Mouse (Mus musculus) liver, adult 2 months (tissue): ENCODE measurements around the gene Gm20388. TPM values are rescaled to one million over a fixed set of nuclear protein-coding genes. Genes with fewer than 3 reads are reported as not detected.
"Not testable (repeated sequence)": the region's sequence is repeated elsewhere in the genome, so short reads cannot be mapped to it uniquely, and the experiment has no call there.

ENCODE experiments used
- DNase-seq: peaks from one replicate; pipeline ENCODE4 v3.0.0-alpha.2; 2011; ENCODE audit warnings: low read depth, low spot score; ENCODE audit errors: extremely low read depth
- H3K27ac ChIP-seq: fragments of 200-500 bp; replicated peaks from 2 replicates; pipeline ENCODE4 v1.5.1; 2012; ENCODE audit warnings: low read depth, mild to moderate bottlenecking, control low read depth, inconsistent platforms, low read length; ENCODE audit not compliant: insufficient read depth
- H3K27me3 ChIP-seq: fragments of 200-500 bp; 2 replicates; pipeline ENCODE4 v1.6.1; 2012; ENCODE audit warnings: mild to moderate bottlenecking, moderate library complexity, low read length, inconsistent platforms; ENCODE audit not compliant: control insufficient read depth, insufficient read depth
- H3K36me3 ChIP-seq: fragments of 200-500 bp; 2 replicates; pipeline ENCODE4 v1.6.1; 2012; ENCODE audit warnings: low read length, inconsistent platforms; ENCODE audit not compliant: control insufficient read depth, insufficient read depth
- H3K4me1 ChIP-seq: fragments of 200-500 bp; 2 replicates; pipeline ENCODE4 v1.6.1; 2011; ENCODE audit warnings: low read length; ENCODE audit not compliant: control insufficient read depth, insufficient read depth
- H3K4me3 ChIP-seq: fragments of 200-500 bp; 2 replicates; pipeline ENCODE4 v1.5.1; 2011; ENCODE audit warnings: low read depth, mild to moderate bottlenecking, control low read depth, low read length, moderate library complexity; ENCODE audit not compliant: insufficient read depth
- H3K79me2 ChIP-seq: fragments of 200-500 bp; 2 replicates; pipeline ENCODE4 v1.6.1; 2012; ENCODE audit warnings: inconsistent platforms, mild to moderate bottlenecking, low read length, moderate library complexity; ENCODE audit not compliant: control insufficient read depth, insufficient read depth
- H3K9ac ChIP-seq: fragments of 200-500 bp; 2 replicates; pipeline ENCODE4 v1.6.1; 2012; ENCODE audit warnings: low read depth, mild to moderate bottlenecking, control low read depth, inconsistent platforms, low read length
- CTCF ChIP-seq: fragments of 200-500 bp; IDR thresholded peaks from 2 replicates; pipeline ENCODE4 v1.5.1; 2011; ENCODE audit warnings: low read depth, low read length, control low read depth
- POLR2A ChIP-seq: fragments of 200-500 bp; IDR thresholded peaks from 2 replicates; pipeline ENCODE4 v1.6.1; 2011; ENCODE audit warnings: low read length, control low read depth; ENCODE audit not compliant: insufficient read depth; ENCODE audit errors: extremely low read depth
- WGBS: fragments of 180-500 bp; shearing (Covaris S2); methylation state at CpG from one replicate; pipeline ENCODE4 v1.1.7; 2018; 5-methylcytosine and 5-hydroxymethylcytosine counted together
- polyA plus RNA-seq: library from polyadenylated mRNA; depleted of rRNA; stranded (reverse); fragments of >200 nt; gene quantifications from 2 replicates; pipeline ENCODE4 v1.2.3, GENCODE M21; 2012
- total RNA-seq: library from RNA; depleted of rRNA; stranded (reverse); fragments of >200 nt; gene quantifications from 2 replicates; pipeline ENCODE4 v1.2.3, GENCODE M21; 2014

The Gm20388 gene
- total and polyA plus RNA-seq, 2 experiments: 6.4 to 19.9 TPM

GRCm38 (mm10) chr8:123101735-123102685 is 3191.4 kb downstream of the Gm20388 start, which contains the start of gene Rpl13:
Gene Rpl13 (plus strand): TSS chr8:123102350.
- Histone ChIP-seq H3K27me3 (no peaks in the 10 kb centered on the region), H3K79me2 (peaks cover 4% of the 10 kb centered on the region; the same call in 1 of the 2 replicates), H3K4me1 (peaks cover 11% of the 10 kb centered on the region), H3K9ac (peak within 1 kb of the TSS; percentile 91), H3K27ac (peak within 1 kb of the TSS; percentile 43), H3K36me3 (peaks cover 21% of the 10 kb centered on the region; the same call in 1 of the 2 replicates), H3K4me3 (peak within 1 kb of the TSS; percentile 68)
- WGBS: 1% methylated on average over 55 of the region's 56 CpGs
- TF ChIP-seq POLR2A: peak; percentile 86
- no peak for TF ChIP-seq CTCF
- DNase-seq: peak; percentile 83

GRCm38 (mm10) chr8:123102855-123103254 is 3192.2 kb downstream of the Gm20388 start:
- under 1% methylated on average over 26 of the region's 26 CpGs for WGBS

GRCm38 (mm10) chr8:123103285-123103684 is 3192.6 kb downstream of the Gm20388 start:
- peak overlapping the region; percentile 68 for H3K4me3 ChIP-seq
- H3K9ac ChIP-seq: peak overlapping the region; percentile 91
- peaks cover 4% of the 10 kb centered on the region; the same call in 1 of the 2 replicates for H3K79me2 ChIP-seq
- peaks cover 21% of the 10 kb centered on the region; the same call in 1 of the 2 replicates for H3K36me3 ChIP-seq
- H3K4me1 ChIP-seq: peaks cover 9% of the 10 kb centered on the region
- H3K27me3 ChIP-seq: no peaks in the 10 kb centered on the region
- 11% methylated on average over 15 of the region's 15 CpGs for WGBS
- no peak for DNase-seq
- H3K27ac ChIP-seq: 0 out of 2 replicates have a peak overlapping the region, but pooled peaks have one; percentile 20
- TF ChIP-seq POLR2A: no peak
- no peak for TF ChIP-seq CTCF

More at GRCm38 (mm10) chr8:123102855-123103254, 3192.2 kb downstream of the Gm20388 start:
- Histone ChIP-seq H3K9ac (peak overlapping the region; percentile 91), H3K27ac (peak overlapping the region; percentile 43), H3K36me3 (peaks cover 21% of the 10 kb centered on the region; the same call in 1 of the 2 replicates), H3K4me3 (peak overlapping the region; percentile 68)
- not testable (repeated sequence) for DNase-seq, H3K27me3 ChIP-seq, H3K79me2 ChIP-seq, H3K4me1 ChIP-seq

GRCm38 (mm10) chr8:123104046-123104767 is 3193.6 kb downstream of the Gm20388 start:
- no peak for DNase-seq
- WGBS: 83% methylated on average over 6 of the region's 6 CpGs
- Histone ChIP-seq H3K79me2 (peaks cover 4% of the 10 kb centered on the region; the same call in 1 of the 2 replicates), H3K9ac (no peak overlapping the region), H3K27ac (no peak overlapping the region), H3K4me1 (peaks cover 9% of the 10 kb centered on the region), H3K27me3 (no peaks in the 10 kb centered on the region), H3K36me3 (peaks cover 21% of the 10 kb centered on the region; the same call in 1 of the 2 replicates), H3K4me3 (no peak overlapping the region)
- no peak for TF ChIP-seq POLR2A
- TF ChIP-seq CTCF: no peak

DNA sequence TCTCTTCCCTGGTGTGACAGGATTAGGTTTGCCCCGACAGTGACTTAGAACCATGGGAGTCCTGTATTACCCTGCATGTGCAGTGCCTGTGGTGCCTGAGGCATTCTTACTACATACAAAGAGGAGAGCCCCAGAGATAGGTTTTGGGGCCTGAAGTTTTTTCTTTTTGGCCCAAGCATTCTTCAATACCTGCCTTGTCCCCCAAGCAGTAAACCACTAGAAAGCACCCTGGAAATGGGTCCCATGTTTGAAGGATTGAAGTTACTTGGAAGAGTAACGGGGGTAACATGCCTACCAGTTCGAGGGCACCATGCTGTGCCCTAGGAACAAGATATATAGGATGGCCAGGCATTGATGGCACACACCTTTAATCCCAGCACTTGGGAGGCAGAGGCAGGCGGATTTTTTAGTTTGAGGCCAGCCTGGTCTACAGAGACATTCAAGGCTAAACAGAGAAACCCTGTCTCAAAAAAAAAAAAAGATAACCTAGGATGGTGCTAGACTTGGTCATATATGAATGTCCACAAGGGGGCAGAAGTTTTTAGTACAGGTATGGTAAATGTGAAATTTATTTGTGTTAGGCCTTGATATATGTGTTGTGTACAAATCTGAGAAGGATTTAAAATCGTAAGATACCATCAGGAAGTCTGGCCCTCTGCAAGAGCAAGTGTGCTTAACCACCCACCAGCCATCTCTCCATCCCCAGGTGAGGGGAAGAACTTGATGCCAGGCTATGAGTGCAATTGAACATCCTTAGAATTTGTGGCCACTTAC is 3195.1 kb downstream of the Gm20388 start:
- WGBS: 79% methylated on average over 5 of the region's 5 CpGs
- Histone ChIP-seq H3K36me3 (peaks cover 21% of the 10 kb centered on the region; the same call in 1 of the 2 replicates), H3K4me1 (peaks cover 9% of the 10 kb centered on the region), H3K4me3 (no peak overlapping the region), H3K27ac (no peak overlapping the region), H3K27me3 (no peaks in the 10 kb centered on the region), H3K9ac (no peak overlapping the region), H3K79me2 (peaks cover 4% of the 10 kb centered on the region; the same call in 1 of the 2 replicates)
- TF ChIP-seq POLR2A (no peak), CTCF (peak; percentile 12; the same call in 1 of the 2 replicates)
- peak; percentile 45 for DNase-seq
